Mouse (Mus musculus) liver, embryonic 14.5 days (tissue): ENCODE data around the gene Astn2. TPM values are rescaled to one million over a fixed set of nuclear protein-coding genes. Genes with fewer than 3 reads are reported as not detected.

ENCODE experiments used
- ATAC-seq: fragments of 200-750 bp; cut with Nextera tagmentation; 2 replicates; pipeline ENCODE4 v1.8.0; 2017; ENCODE audit warnings: moderate number of reproducible peaks, mild to moderate bottlenecking, moderate library complexity; ENCODE audit not compliant: insufficient read depth
- DNase-seq, 3 experiments: peaks; one replicate each; pipeline ENCODE4 v3.0.0-alpha.2; 2012 to 2013; ENCODE audit warnings: low read depth in 3 of 3, low spot score in 3 of 3
- H3K27ac ChIP-seq: fragments of 300-500 bp; sonication (generic); 2 replicates; pipeline ENCODE4 v1.5.1; 2014; ENCODE audit warnings: moderate library complexity, mild to moderate bottlenecking, control low read depth, inconsistent platforms
- H3K27me3 ChIP-seq: fragments of 300-500 bp; sonication (generic); 2 replicates; pipeline ENCODE4 v1.6.1; 2014; ENCODE audit warnings: mild to moderate bottlenecking, low read length, moderate library complexity; ENCODE audit not compliant: control insufficient read depth, insufficient read depth
- H3K36me3 ChIP-seq: fragments of 300-500 bp; sonication (generic); replicated peaks from 2 replicates; pipeline ENCODE4 v1.6.1; 2014; ENCODE audit warnings: low read depth; ENCODE audit not compliant: control insufficient read depth, insufficient read depth
- H3K4me1 ChIP-seq, 2 experiments: fragments of 200-500 bp in 1 of 2; fragments of 300-500 bp in 1 of 2; sonication (generic) in 1 of 2; replicated peaks; 2 replicates each; pipeline ENCODE4 v1.6.1; 2012 to 2014; ENCODE audit warnings: antibody characterized with exemption in 1 of 2, inconsistent platforms in 1 of 2, low read length in 1 of 2; ENCODE audit not compliant: control insufficient read depth in 2 of 2, insufficient read depth in 2 of 2
- H3K4me2 ChIP-seq: fragments of 300-500 bp; sonication (generic); 2 replicates; pipeline ENCODE4 v1.6.1; 2014; ENCODE audit warnings: low read depth, mild to moderate bottlenecking, control low read depth, moderate library complexity
- H3K4me3 ChIP-seq, 2 experiments: fragments of 200-500 bp in 1 of 2; fragments of 300-500 bp in 1 of 2; sonication (generic) in 1 of 2; 2 replicates each; pipeline ENCODE4 v1.5.1; 2012 to 2014; ENCODE audit warnings: low read depth in 2 of 2, low read length in 2 of 2, mild to moderate bottlenecking in 2 of 2, control low read depth in 1 of 2, inconsistent platforms in 1 of 2, moderate library complexity in 1 of 2; ENCODE audit not compliant: insufficient read depth in 1 of 2
- H3K9ac ChIP-seq: fragments of 300-500 bp; sonication (generic); replicated peaks from 2 replicates; pipeline ENCODE4 v1.6.1; 2014; ENCODE audit warnings: mild to moderate bottlenecking, control low read depth, moderate library complexity
- H3K9me3 ChIP-seq: fragments of 300-500 bp; sonication (generic); 2 replicates; pipeline ENCODE4 v1.6.1; 2016; ENCODE audit warnings: low read length, mixed read lengths; ENCODE audit not compliant: control insufficient read depth
- CTCF ChIP-seq: IDR thresholded peaks from 2 replicates; pipeline ENCODE4 v1.5.1; 2016; ENCODE audit warnings: antibody characterized with exemption, low read depth, control low read depth
- EP300 ChIP-seq: IDR thresholded peaks from 2 replicates; pipeline ENCODE4 v1.6.1; 2016; ENCODE audit warnings: antibody characterized with exemption, low read depth
- WGBS: fragments of 180-500 bp; shearing (Covaris S2); extraction: QIAGEN DNeasy Blood & Tissue Kit; methylation state at CpG from one replicate; pipeline ENCODE4 v1.1.7; 2014; ENCODE audit not compliant: insufficient replicate concordance; 5-methylcytosine and 5-hydroxymethylcytosine counted together
- polyA plus RNA-seq, 2 experiments: library from polyadenylated mRNA; depleted of rRNA in 1 of 2; stranded (reverse) in 1 of 2; unstranded in 1 of 2; fragments of >200 nt; fragmentation: Nextera tagmentation in 1 of 2; extraction: Ambion mirVana in 1 of 2; gene quantifications; 2 replicates each; pipeline versions ENCODE4 v1.2.1 to v1.2.3; 2012 to 2014

The Astn2 gene
- polyA plus RNA-seq, 2 experiments: 0.16 TPM; not detected in 1

GRCm38 (mm10) chr4:65972395-65972794 is 432.0 kb downstream of the Astn2 start:
- Histone ChIP-seq H3K4me3 (no peak overlapping the region), H3K27ac (no peak overlapping the region), H3K9me3 (no peaks in the 10 kb centered on the region), H3K36me3 (no peaks in the 10 kb centered on the region), H3K4me2 (no peak overlapping the region), H3K4me1 (no peaks in the 10 kb centered on the region), H3K9ac (no peak overlapping the region), H3K27me3 (no peaks in the 10 kb centered on the region)
- no peak for ATAC-seq
- TF ChIP-seq EP300 (no peak), CTCF (no peak)
- 60% methylated on average over 1 of the region's 1 CpGs for whole genome bisulfite sequencing
- no peak for DNase-seq

- ATAC-seq (no peak), DNase-seq (no peak)
- no peaks in the 10 kb centered on the region for H3K27me3 ChIP-seq
- H3K27ac ChIP-seq: no peak overlapping the region
- no peaks in the 10 kb centered on the region for H3K4me1 ChIP-seq
- H3K9me3 ChIP-seq: no peaks in the 10 kb centered on the region
- no peaks in the 10 kb centered on the region for H3K36me3 ChIP-seq
- TF ChIP-seq EP300 (no peak), CTCF (no peak)
- H3K4me3 ChIP-seq: no peak overlapping the region
- WGBS: 37% methylated on average over 2 of the region's 2 CpGs
- H3K4me2 ChIP-seq: no peak overlapping the region
- H3K9ac ChIP-seq: no peak overlapping the region
Observed at GRCm38 (mm10) chr4:65969318-65969717, 435.1 kb downstream of the Astn2 start.

GRCm38 (mm10) chr4:65964604-65965003 is 439.8 kb downstream of the Astn2 start:
- no peak for ATAC-seq

GRCm38 (mm10) chr4:65959188-65959759 is 445.1 kb downstream of the Astn2 start:
- no peak overlapping the region for H3K9ac ChIP-seq
- no peaks in the 10 kb centered on the region for H3K9me3 ChIP-seq
- no peaks in the 10 kb centered on the region for H3K27me3 ChIP-seq
- no peaks in the 10 kb centered on the region for H3K4me1 ChIP-seq
- H3K4me2 ChIP-seq: no peak overlapping the region
- H3K4me3 ChIP-seq: no peak overlapping the region
- no peak for DNase-seq
- no peak overlapping the region for H3K27ac ChIP-seq
- ATAC-seq: no peak
- TF ChIP-seq EP300: no peak
- TF ChIP-seq CTCF: no peak
- 72% methylated on average over 5 of the region's 5 CpGs for WGBS
- no peaks in the 10 kb centered on the region for H3K36me3 ChIP-seq

More at GRCm38 (mm10) chr4:65964604-65965003, 439.8 kb downstream of the Astn2 start:
- no peaks in the 10 kb centered on the region for H3K36me3 ChIP-seq
- no peak overlapping the region for H3K4me2 ChIP-seq
- H3K9ac ChIP-seq: no peak overlapping the region
- H3K4me3 ChIP-seq: no peak overlapping the region
- no peaks in the 10 kb centered on the region for H3K27me3 ChIP-seq
- no peak overlapping the region for H3K27ac ChIP-seq
- TF ChIP-seq CTCF: no peak
- no peak for TF ChIP-seq EP300
- H3K4me1 ChIP-seq: no peaks in the 10 kb centered on the region
- no peaks in the 10 kb centered on the region for H3K9me3 ChIP-seq
- no peak for DNase-seq
- 47% methylated on average over 3 of the region's 3 CpGs for WGBS

GRCm38 (mm10) chr4:65958369-65959187 is 445.8 kb downstream of the Astn2 start:
- Histone ChIP-seq H3K4me1 (no peaks in the 10 kb centered on the region), H3K27ac (no peak overlapping the region), H3K9ac (no peak overlapping the region), H3K9me3 (no peaks in the 10 kb centered on the region), H3K4me2 (no peak overlapping the region), H3K4me3 (no peak overlapping the region), H3K27me3 (no peaks in the 10 kb centered on the region), H3K36me3 (no peaks in the 10 kb centered on the region)
- DNase-seq (no peak), ATAC-seq (no peak)
- WGBS: 47% methylated on average over 5 of the region's 5 CpGs
- TF ChIP-seq CTCF (no peak), EP300 (no peak)
